Mouse (Mus musculus) T-cell, adult 2 months (primary cell): ENCODE results near the gene Olfr826.
A peak's percentile ranks its signal among the peaks of the same experiment; 100 is the strongest.
"Not testable (repeated sequence)": the region's sequence is repeated elsewhere in the genome, so short reads cannot be mapped to it uniquely, and the experiment has no call there.

Source experiments
- DNase-seq: peaks from one replicate; pipeline ENCODE4 v3.0.0; 2022; ENCODE audit warnings: low spot score

Gene Olfr826

GRCm38 (mm10) chr10:130184086-130184485 is at the start of gene Olfr826:
Gene Olfr826 (minus strand): TSS chr10:130184186.
- DNase-seq, result no peak

DNA sequence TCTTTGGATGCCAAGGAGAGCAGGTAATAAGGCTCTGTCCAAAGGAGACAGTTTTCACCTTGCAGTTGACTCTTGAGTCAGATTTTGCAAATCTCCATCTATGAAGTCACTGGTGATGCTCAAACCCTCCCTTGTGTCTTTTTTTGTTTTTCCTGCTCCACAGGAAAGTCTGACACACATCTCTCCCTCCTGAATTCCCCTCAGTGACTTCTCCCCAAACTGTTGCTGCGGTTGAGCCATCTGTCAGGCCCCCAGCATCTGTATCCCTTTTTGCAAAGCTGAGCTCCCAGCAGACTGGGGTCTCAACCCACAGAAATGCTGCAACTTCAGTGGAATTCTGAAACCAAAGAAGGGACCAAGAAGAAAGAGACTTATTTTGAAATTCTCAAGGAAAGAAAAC is 48.1 kb upstream of the Olfr826 start:
- DNase-seq, result no peak

DNA sequence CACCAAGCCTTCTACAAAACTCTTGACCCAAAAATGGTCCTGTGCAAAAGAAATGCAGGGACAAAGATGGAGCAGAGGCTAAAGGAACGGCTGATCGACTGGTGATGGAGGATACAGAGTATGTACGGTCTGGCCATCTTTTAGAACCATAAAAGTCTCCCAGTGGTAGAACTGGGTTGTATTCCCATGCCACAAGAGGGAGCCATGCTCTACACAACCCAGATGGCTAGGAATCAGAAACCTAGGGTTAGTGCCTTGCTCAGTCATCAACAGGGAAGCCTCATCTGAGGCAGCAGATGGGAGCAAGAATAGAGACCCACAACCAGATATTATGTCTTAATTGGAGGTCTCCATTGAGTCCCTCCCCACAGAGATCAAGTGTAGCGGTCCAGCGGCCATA is 45.6 kb upstream of the Olfr826 start:
- DNase-seq, result no peak

DNA sequence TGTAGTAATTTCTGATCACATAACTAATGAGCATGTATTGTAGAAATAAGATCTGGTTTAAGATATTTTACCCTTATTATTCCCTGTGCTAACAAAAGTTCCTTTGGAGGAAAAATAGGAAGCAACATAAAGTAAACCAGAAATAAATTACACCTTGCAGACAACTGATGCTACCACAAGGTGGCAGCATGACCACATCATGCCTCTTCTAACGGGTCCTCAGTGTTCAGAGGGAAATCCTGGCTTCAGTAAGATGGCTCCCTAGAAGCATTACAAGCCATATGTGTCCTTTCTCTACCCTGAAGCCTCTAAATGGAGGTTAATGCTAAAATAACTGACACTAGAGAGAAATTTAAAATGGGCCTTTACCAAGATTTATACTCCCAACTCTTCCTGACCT is 44.3 kb upstream of the Olfr826 start:
- peak; percentile 19 for DNase-seq

GRCm38 (mm10) chr10:130225034-130225433 is 41.0 kb upstream of the Olfr826 start:
- no peak for DNase-seq

GRCm38 (mm10) chr10:130214303-130214702 is 30.3 kb upstream of the Olfr826 start, which contains the start of gene Olfr827:
Gene Olfr827 (minus strand): TSS chr10:130214403.
- DNase-seq, result no peak

DNA sequence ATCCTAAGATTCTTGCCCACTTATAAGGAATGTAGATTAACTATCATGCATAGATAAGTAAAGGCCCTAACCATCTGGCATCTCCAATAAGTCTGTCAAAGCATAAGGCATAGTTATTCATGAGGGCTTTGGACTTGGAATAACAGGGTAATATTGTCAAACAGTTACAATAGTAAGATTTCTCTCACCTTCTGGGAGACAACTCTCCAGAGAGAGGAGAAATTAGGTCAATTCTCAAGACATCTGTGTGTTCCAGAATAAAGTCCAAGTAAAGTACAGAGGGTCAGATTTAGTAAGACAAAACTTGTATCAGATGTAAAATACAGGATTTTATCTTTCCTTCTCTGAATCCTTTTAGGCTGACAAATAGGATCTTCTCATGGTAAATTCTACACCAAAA is 17.3 kb downstream of the Olfr826 start, which contains the start of gene Olfr825:
Gene Olfr825 (minus strand): TSS at position 101 of the 400 bp plus-strand sequence.
- no peak for DNase-seq

GRCm38 (mm10) chr10:130165196-130165595 is 18.8 kb downstream of the Olfr826 start:
- no peak for DNase-seq

GRCm38 (mm10) chr10:130144121-130144520 is 39.9 kb downstream of the Olfr826 start:
- no peak for DNase-seq

DNA sequence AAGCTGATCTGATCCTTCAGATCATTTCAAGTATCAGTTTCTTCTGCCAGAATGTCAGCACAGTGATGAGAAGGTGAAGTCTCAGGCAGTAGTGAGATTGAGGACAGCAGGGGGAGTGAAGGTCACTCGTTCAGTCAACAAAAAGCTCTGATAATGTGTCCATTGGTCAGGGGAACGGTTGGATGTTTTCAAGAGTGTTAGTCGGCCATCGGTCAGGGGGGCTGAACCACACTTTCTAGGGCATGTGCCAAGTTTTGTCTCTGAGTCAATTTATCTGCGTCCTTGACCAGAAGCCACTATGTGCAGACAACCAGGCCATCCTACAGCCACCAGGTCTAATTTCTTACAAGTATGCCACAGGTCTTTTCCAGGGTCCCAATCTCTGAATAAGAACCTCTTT is 41.5 kb downstream of the Olfr826 start:
- not testable (repeated sequence) for DNase-seq

DNA sequence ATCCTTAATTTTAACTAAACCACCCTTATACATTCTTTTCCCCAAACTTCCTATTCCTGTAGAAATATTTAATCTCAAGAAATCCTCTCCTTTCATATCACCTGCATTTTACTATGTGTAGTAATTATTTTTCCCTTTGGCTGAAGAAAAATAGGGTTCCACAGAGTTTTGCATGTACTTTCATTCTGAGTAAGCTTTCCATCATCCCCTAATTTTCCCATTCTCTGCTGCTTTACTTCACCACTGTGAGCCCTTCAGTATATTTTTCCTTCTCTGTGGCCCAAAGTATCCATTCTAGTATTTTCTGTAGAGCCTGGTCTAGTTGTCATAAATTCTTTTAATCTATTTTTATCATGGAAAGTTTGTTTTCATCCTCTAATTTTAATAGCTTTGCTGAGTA is 49.2 kb downstream of the Olfr826 start:
- DNase-seq, result no peak

DNA sequence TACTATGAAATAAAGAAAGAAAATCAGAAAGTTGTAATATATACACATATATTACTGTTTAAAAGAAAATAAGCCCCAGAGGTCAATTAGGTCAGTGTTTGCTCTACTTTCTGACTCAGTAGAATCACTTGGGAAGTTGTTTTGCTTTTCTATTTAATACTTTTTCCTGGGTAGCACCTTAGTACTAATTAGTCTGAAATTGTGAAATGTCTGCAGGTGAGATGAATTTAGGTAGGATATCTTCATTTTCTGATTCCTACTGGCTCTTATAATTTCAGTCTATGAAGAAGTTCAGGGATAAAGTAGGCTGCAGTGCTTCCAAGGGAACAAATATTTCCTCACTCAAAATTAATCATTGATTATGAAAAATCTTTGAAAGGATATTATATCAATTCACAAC is 54.1 kb downstream of the Olfr826 start, which contains the start of gene Olfr824:
Gene Olfr824 (minus strand): TSS at position 101 of the 400 bp plus-strand sequence.
- not testable (repeated sequence) for DNase-seq
